Mouse (Mus musculus) E14TG2a.4 (cell line): ENCODE data around the gene Srebf1.

Source experiments
- CTCF ChIP-seq: conservative IDR thresholded peaks from 2 replicates; pipeline ENCODE4 v1.5.1; 2014; ENCODE audit warnings: low read length
- NANOG ChIP-seq: IDR thresholded peaks from 2 replicates; pipeline ENCODE4 v1.6.1; 2014; ENCODE audit warnings: borderline replicate concordance, low read length, mixed read lengths
- POU5F1 ChIP-seq: IDR thresholded peaks from 2 replicates; pipeline ENCODE4 v1.6.1; 2014; ENCODE audit warnings: low read length, borderline replicate concordance

GRCm38 (mm10) chr11:60231326-60231725 is 8.9 kb upstream of the Srebf1 start:
- TF ChIP-seq CTCF (no peak), NANOG (no peak), POU5F1 (no peak)
